8 mouse cellular contexts compared by ENCODE assay signal in genomic region chr3:90465081-90465685, GRCm38 (mm10). TPM values are rescaled to one million over a fixed set of nuclear protein-coding genes. Genes with fewer than 3 reads are reported as not detected.
DNase-seq lines count a peak whose midpoint lies in the region; ATAC-seq lines count a peak whose summit lies in the region.

No protein-coding gene starts in this region.

- peak; percentile 66; the same call in 1 of the 2 replicates for ATAC-seq in embryonic facial prominence, embryonic 11.5 days (replicated peaks; ENCODE audit: insufficient number of reproducible peaks, low FRiP score, low TSS enrichment, low read depth)
- peak; percentile 45 for ATAC-seq in hindbrain, embryonic 11.5 days (ENCODE audit: low FRiP score)
- no peak for ATAC-seq in liver, embryonic 12.5 days

- H3K9ac ChIP-seq in embryonic facial prominence, embryonic 11.5 days (replicated peaks; ENCODE audit: low read length), result peak overlapping the region; percentile 51
- H3K9ac ChIP-seq in hindbrain, embryonic 11.5 days (ENCODE audit: low read depth, low read length), result peak overlapping the region; percentile 27
- peak overlapping the region; percentile 41 for H3K9ac ChIP-seq in liver, embryonic 12.5 days

- peak overlapping the region; percentile 45 for H3K4me3 ChIP-seq in embryonic facial prominence, embryonic 11.5 days (ENCODE audit: low read depth, low read length)
- H3K4me3 ChIP-seq in hindbrain, embryonic 11.5 days (ENCODE audit: low read depth, low read length), result peak overlapping the region; percentile 34
- H3K4me3 ChIP-seq in liver, embryonic 12.5 days, result peak overlapping the region; percentile 48

- H3K9me3 ChIP-seq in embryonic facial prominence, embryonic 11.5 days (replicated peaks; ENCODE audit: control insufficient read depth, low read length), result no peaks in the 10 kb centered on the region
- no peaks in the 10 kb centered on the region for H3K9me3 ChIP-seq in hindbrain, embryonic 11.5 days (ENCODE audit: control insufficient read depth, low read length)
- no peaks in the 10 kb centered on the region; the same call in 1 of the 2 replicates for H3K9me3 ChIP-seq in liver, embryonic 12.5 days (replicated peaks)

- H3K36me3 ChIP-seq in embryonic facial prominence, embryonic 11.5 days (replicated peaks; ENCODE audit: control insufficient read depth, insufficient read depth, low read depth, low read length), result no peaks in the 10 kb centered on the region
- H3K36me3 ChIP-seq in hindbrain, embryonic 11.5 days (ENCODE audit: control insufficient read depth, insufficient read depth, low read length), result no peaks in the 10 kb centered on the region
- no peaks in the 10 kb centered on the region for H3K36me3 ChIP-seq in liver, embryonic 12.5 days

- 2% methylated on average over 74 of the region's 75 CpGs for WGBS in embryonic facial prominence, embryonic 11.5 days
- 1% methylated on average over 73 of the region's 75 CpGs for WGBS in hindbrain, embryonic 11.5 days
- 3% methylated on average over 74 of the region's 75 CpGs for WGBS in liver, embryonic 12.5 days (ENCODE audit: insufficient replicate concordance)

- peak; percentile 15 to 49 for DNase-seq in urinary bladder, adult 18-20 months (ENCODE audit: low spot score in 2 of 2)
- DNase-seq in urinary bladder, adult 2 months (ENCODE audit: low spot score), result no peak
- DNase-seq in embryonic facial prominence, embryonic 11.5 days (ENCODE audit: low spot score), result peak; percentile 37
- peak; percentile 60 for DNase-seq in hindbrain, embryonic 11.5 days (ENCODE audit: low spot score)
- peak; percentile 52 for DNase-seq in naive thymus-derived CD4-positive, alpha-beta T cell, adult 2 months (ENCODE audit: low read depth)
- DNase-seq in frontal cortex, postnatal 36 days (ENCODE audit: low spot score in 2 of 2), result no peak
- no peak for DNase-seq in right cerebral cortex, postnatal 10 days (ENCODE audit: low spot score in 2 of 2)

- no peak overlapping the region for H3K27ac ChIP-seq in embryonic facial prominence, embryonic 11.5 days (replicated peaks; ENCODE audit: low read depth, low read length)
- no peak overlapping the region for H3K27ac ChIP-seq in hindbrain, embryonic 11.5 days (ENCODE audit: low read depth, low read length)
- no peak overlapping the region for H3K27ac ChIP-seq in liver, embryonic 12.5 days

- H3K4me2 ChIP-seq in embryonic facial prominence, embryonic 11.5 days (ENCODE audit: low read depth, low read length), result peak overlapping the region; percentile 79
- peak overlapping the region; percentile 60 for H3K4me2 ChIP-seq in hindbrain, embryonic 11.5 days (replicated peaks; ENCODE audit: low read depth, low read length)
- peak overlapping the region; percentile 72 for H3K4me2 ChIP-seq in liver, embryonic 12.5 days

- peaks cover 5% of the 10 kb centered on the region for H3K4me1 ChIP-seq in embryonic facial prominence, embryonic 11.5 days (ENCODE audit: control insufficient read depth, insufficient read depth, low read length)
- 0 out of 2 replicates have a peak, but pooled peaks cover 2% of the 10 kb centered on the region for H3K4me1 ChIP-seq in hindbrain, embryonic 11.5 days (replicated peaks; ENCODE audit: control insufficient read depth, insufficient read depth, low read length)
- H3K4me1 ChIP-seq in liver, embryonic 12.5 days, result peaks cover 17% of the 10 kb centered on the region

- peaks cover 30% of the 10 kb centered on the region for H3K27me3 ChIP-seq in embryonic facial prominence, embryonic 11.5 days (ENCODE audit: control insufficient read depth, insufficient read depth, low read length)
- peaks cover 37% of the 10 kb centered on the region for H3K27me3 ChIP-seq in hindbrain, embryonic 11.5 days (ENCODE audit: control insufficient read depth, insufficient read depth, low read length)
- peaks cover 88% of the 10 kb centered on the region for H3K27me3 ChIP-seq in liver, embryonic 12.5 days (replicated peaks)

RNA-seq across cellular contexts. Expression of gene Npr1, which starts 0.5 kb away (rescaled TPM):
- 25.3 and 26.4 TPM in 2 replicates for polyA plus RNA-seq in urinary bladder, adult 2 months (2012; rRNA removed)
- polyA plus RNA-seq in embryonic facial prominence, embryonic 11.5 days (2014; fragmentation: Nextera tagmentation; extraction: Ambion mirVana), result 1.7 and 3.0 TPM in 2 replicates
- polyA plus RNA-seq in hindbrain, embryonic 11.5 days (2014; fragmentation: Nextera tagmentation; extraction: Ambion mirVana), result 2.5 and 3.7 TPM in 2 replicates
- polyA plus RNA-seq in liver, embryonic 12.5 days (2016; fragmentation: Nextera tagmentation; extraction: Ambion mirVana), result 5.1 and 5.3 TPM in 2 replicates

RNA-seq across cellular contexts. Expression of gene Ilf2, which starts 10.7 kb away (rescaled TPM):
- 44.4 and 48.2 TPM in 2 replicates for polyA plus RNA-seq in urinary bladder, adult 2 months (2012; rRNA removed)
- 364 and 383 TPM in 2 replicates for polyA plus RNA-seq in embryonic facial prominence, embryonic 11.5 days (2014; fragmentation: Nextera tagmentation; extraction: Ambion mirVana)
- 364 and 368 TPM in 2 replicates for polyA plus RNA-seq in hindbrain, embryonic 11.5 days (2014; fragmentation: Nextera tagmentation; extraction: Ambion mirVana)
- polyA plus RNA-seq in liver, embryonic 12.5 days (2016; fragmentation: Nextera tagmentation; extraction: Ambion mirVana), result 100 and 103 TPM in 2 replicates

RNA-seq across cellular contexts. Expression of gene Snapin, which starts 25.6 kb away (rescaled TPM):
- polyA plus RNA-seq in urinary bladder, adult 2 months (2012; rRNA removed), result 88.2 and 107 TPM in 2 replicates
- 63.3 and 65.8 TPM in 2 replicates for polyA plus RNA-seq in embryonic facial prominence, embryonic 11.5 days (2014; fragmentation: Nextera tagmentation; extraction: Ambion mirVana)
- polyA plus RNA-seq in hindbrain, embryonic 11.5 days (2014; fragmentation: Nextera tagmentation; extraction: Ambion mirVana), result 72.3 and 77.9 TPM in 2 replicates
- polyA plus RNA-seq in liver, embryonic 12.5 days (2016; fragmentation: Nextera tagmentation; extraction: Ambion mirVana), result 24.2 and 27.0 TPM in 2 replicates

RNA-seq across cellular contexts. Expression of gene Ints3, which starts 31.8 kb away (rescaled TPM):
- polyA plus RNA-seq in urinary bladder, adult 2 months (2012; rRNA removed), result 24.8 and 26.4 TPM in 2 replicates
- polyA plus RNA-seq in embryonic facial prominence, embryonic 11.5 days (2014; fragmentation: Nextera tagmentation; extraction: Ambion mirVana), result 31.7 and 32.1 TPM in 2 replicates
- 34.2 and 34.7 TPM in 2 replicates for polyA plus RNA-seq in hindbrain, embryonic 11.5 days (2014; fragmentation: Nextera tagmentation; extraction: Ambion mirVana)
- 20.8 and 21.4 TPM in 2 replicates for polyA plus RNA-seq in liver, embryonic 12.5 days (2016; fragmentation: Nextera tagmentation; extraction: Ambion mirVana)

RNA-seq across cellular contexts. Expression of gene Chtop, which starts 44.1 kb away (rescaled TPM):
- 98.1 and 103 TPM in 2 replicates for polyA plus RNA-seq in urinary bladder, adult 2 months (2012; rRNA removed)
- 126 and 132 TPM in 2 replicates for polyA plus RNA-seq in embryonic facial prominence, embryonic 11.5 days (2014; fragmentation: Nextera tagmentation; extraction: Ambion mirVana)
- 138 and 143 TPM in 2 replicates for polyA plus RNA-seq in hindbrain, embryonic 11.5 days (2014; fragmentation: Nextera tagmentation; extraction: Ambion mirVana)
- polyA plus RNA-seq in liver, embryonic 12.5 days (2016; fragmentation: Nextera tagmentation; extraction: Ambion mirVana), result 85.7 and 88.1 TPM in 2 replicates

Comparison
In these comparisons a context has a peak if more than half of its experiments do, and no peak if none do; other contexts are left out.
1. DNase-seq: peak in urinary bladder, adult 18-20 months (2 of 2), embryonic facial prominence, embryonic 11.5 days (single experiment), hindbrain, embryonic 11.5 days (single experiment) and naive thymus-derived CD4-positive, alpha-beta T cell, adult 2 months (single experiment); none in urinary bladder, adult 2 months (single experiment), frontal cortex, postnatal 36 days (0 of 2) and right cerebral cortex, postnatal 10 days (0 of 2).
2. Peak in every context shown above with its lines, with median percentiles within 50 percentile points of each other: H3K4me2 ChIP-seq, H3K4me3 ChIP-seq and H3K9ac ChIP-seq.